Mouse (Mus musculus) liver, postnatal 0 days (tissue): ENCODE results near the gene 6820408C15Rik.

Source experiments
- CTCF ChIP-seq: sonication (generic); IDR thresholded peaks from 2 replicates; pipeline ENCODE4 v1.5.1; 2016; ENCODE audit warnings: antibody characterized with exemption, low read depth
- EP300 ChIP-seq: IDR thresholded peaks from 2 replicates; pipeline ENCODE4 v1.6.1; 2016; ENCODE audit warnings: antibody characterized with exemption, low read depth, mild to moderate bottlenecking

GRCm38 (mm10) chr2:152384191-152384590, 31.2 kb upstream of the 6820408C15Rik start:
- no peak for TF ChIP-seq EP300
- no peak for TF ChIP-seq CTCF
